ENCODE assay signal across 8 mouse cellular contexts in the genomic region with DNA sequence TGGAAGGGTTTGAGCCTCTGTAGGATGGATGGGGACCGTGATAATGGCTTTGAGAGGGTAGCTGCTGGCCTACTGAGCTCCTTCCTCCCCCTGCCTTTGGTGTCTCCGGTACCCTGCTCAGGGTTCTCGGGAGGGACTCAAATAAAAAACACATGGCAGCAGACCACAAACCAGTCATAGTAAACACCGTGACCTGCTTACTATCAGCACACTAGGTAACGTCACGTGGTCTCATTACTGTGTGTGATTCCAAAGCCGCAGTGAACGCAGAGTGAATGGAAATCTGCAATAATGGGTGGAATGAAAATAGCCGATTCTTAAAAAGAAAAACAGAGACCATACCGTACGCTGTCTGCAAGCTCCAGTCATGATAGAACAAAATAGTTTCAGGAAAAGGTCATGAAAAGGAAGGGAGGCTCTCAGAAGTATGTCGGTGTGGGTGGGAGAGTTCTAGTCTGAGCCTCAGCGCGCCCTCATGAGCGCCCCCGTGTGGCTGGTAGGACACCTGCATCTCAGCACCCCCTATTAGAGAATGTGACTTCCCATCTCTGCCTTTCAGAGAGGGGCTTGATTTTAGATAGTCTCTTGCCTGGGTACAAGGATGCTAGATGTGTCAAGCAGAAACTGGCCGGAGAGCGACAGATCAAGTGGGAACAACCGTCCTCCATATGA.
DNase-seq lines count a peak whose midpoint lies in the region; ATAC-seq and TF ChIP-seq lines count a peak whose summit lies in the region.

No protein-coding gene starts in this region.

- 47% methylated on average over 19 of the region's 19 CpGs for WGBS in neural tube, embryonic 15.5 days
- 47% methylated on average over 19 of the region's 19 CpGs for WGBS in forebrain, embryonic 12.5 days
- WGBS in hindbrain, embryonic 15.5 days: 47% methylated on average over 19 of the region's 19 CpGs
- 30% methylated on average over 19 of the region's 19 CpGs for WGBS in limb, embryonic 12.5 days
- WGBS in midbrain, embryonic 15.5 days: 44% methylated on average over 19 of the region's 19 CpGs
- 42% methylated on average over 19 of the region's 19 CpGs for WGBS in stomach, postnatal 0 days

- TF ChIP-seq POLR2A in brain, embryonic 14.5 days (IDR thresholded peaks at IDR 0.05; ENCODE audit: borderline replicate concordance, extremely low read depth, insufficient read depth, insufficient read length, poor library complexity, severe bottlenecking): no peak

- H3K27ac ChIP-seq in neural tube, embryonic 15.5 days (replicated peaks): no peak overlapping the region
- no peak overlapping the region for H3K27ac ChIP-seq in forebrain, embryonic 12.5 days
- H3K27ac ChIP-seq in hindbrain, embryonic 15.5 days (replicated peaks): no peak overlapping the region
- H3K27ac ChIP-seq in limb, embryonic 12.5 days: peak overlapping the region; percentile 41; the same call in 1 of the 2 replicates
- no peak overlapping the region; the same call in 1 of the 2 replicates for H3K27ac ChIP-seq in midbrain, embryonic 15.5 days
- peak overlapping the region; percentile 4; the same call in 1 of the 2 replicates for H3K27ac ChIP-seq in stomach, postnatal 0 days (replicated peaks)

- peak; percentile 72 for DNase-seq in neural tube, embryonic 10.5 days (ENCODE audit: extremely low spot score, low spot score)
- peak; percentile 77 for DNase-seq in brain, embryonic 14.5 days (ENCODE audit: low read depth)
- peak; percentile 75 for DNase-seq in stomach, postnatal 0 days (ENCODE audit: low spot score)

- no peak for TF ChIP-seq EP300 in stomach, postnatal 0 days (optimal IDR thresholded peaks at IDR 0.05)

- H3K9me3 ChIP-seq in neural tube, embryonic 15.5 days (replicated peaks): no peaks in the 10 kb centered on the region
- H3K9me3 ChIP-seq in forebrain, embryonic 12.5 days: no peaks in the 10 kb centered on the region
- H3K9me3 ChIP-seq in hindbrain, embryonic 15.5 days: no peaks in the 10 kb centered on the region
- no peaks in the 10 kb centered on the region for H3K9me3 ChIP-seq in limb, embryonic 12.5 days
- H3K9me3 ChIP-seq in midbrain, embryonic 15.5 days: no peaks in the 10 kb centered on the region
- no peaks in the 10 kb centered on the region for H3K9me3 ChIP-seq in stomach, postnatal 0 days (ENCODE audit: control insufficient read depth, low read length)

- TF ChIP-seq CTCF in brain, embryonic 14.5 days (IDR thresholded peaks at IDR 0.05; ENCODE audit: borderline replicate concordance, extremely low read depth, insufficient read depth, insufficient read length): peak; percentile 99
- TF ChIP-seq CTCF in stomach, postnatal 0 days (IDR thresholded peaks at IDR 0.05; ENCODE audit: low read depth): peak; percentile 97

- H3K4me1 ChIP-seq in neural tube, embryonic 15.5 days: peaks cover 5% of the 10 kb centered on the region; the same call in 1 of the 2 replicates
- H3K4me1 ChIP-seq in forebrain, embryonic 12.5 days: peaks cover 4% of the 10 kb centered on the region; the same call in 1 of the 2 replicates
- H3K4me1 ChIP-seq in hindbrain, embryonic 15.5 days (replicated peaks): peaks cover 5% of the 10 kb centered on the region
- H3K4me1 ChIP-seq in limb, embryonic 12.5 days (replicated peaks): peaks cover 11% of the 10 kb centered on the region
- H3K4me1 ChIP-seq in midbrain, embryonic 15.5 days: peaks cover 3% of the 10 kb centered on the region; the same call in 1 of the 2 replicates
- no peaks in the 10 kb centered on the region for H3K4me1 ChIP-seq in stomach, postnatal 0 days (replicated peaks; ENCODE audit: control insufficient read depth, insufficient read depth)

- ATAC-seq in neural tube, embryonic 15.5 days (ENCODE audit: low FRiP score): no peak; the same call in 1 of the 2 replicates
- peak; percentile 73 for ATAC-seq in forebrain, embryonic 12.5 days (ENCODE audit: low FRiP score)
- ATAC-seq in hindbrain, embryonic 15.5 days (ENCODE audit: low FRiP score, low read depth): peak; percentile 65
- ATAC-seq in limb, embryonic 12.5 days (ENCODE audit: insufficient number of reproducible peaks, insufficient read depth, low FRiP score, low TSS enrichment, low read depth): no peak
- peak; percentile 45; the same call in 1 of the 2 replicates for ATAC-seq in midbrain, embryonic 15.5 days (replicated peaks)
- peak; percentile 38; the same call in 1 of the 2 replicates for ATAC-seq in stomach, postnatal 0 days (ENCODE audit: low FRiP score, low TSS enrichment)

- no peaks in the 10 kb centered on the region; the same call in 1 of the 2 replicates for H3K27me3 ChIP-seq in neural tube, embryonic 15.5 days (replicated peaks)
- H3K27me3 ChIP-seq in forebrain, embryonic 12.5 days: 0 out of 2 replicates have a peak, but pooled peaks cover 3% of the 10 kb centered on the region
- no peaks in the 10 kb centered on the region for H3K27me3 ChIP-seq in hindbrain, embryonic 15.5 days
- H3K27me3 ChIP-seq in limb, embryonic 12.5 days: no peaks in the 10 kb centered on the region
- H3K27me3 ChIP-seq in midbrain, embryonic 15.5 days (replicated peaks): no peaks in the 10 kb centered on the region
- H3K27me3 ChIP-seq in stomach, postnatal 0 days (ENCODE audit: control insufficient read depth, insufficient read depth, low read length): no peaks in the 10 kb centered on the region

- H3K9ac ChIP-seq in neural tube, embryonic 15.5 days (replicated peaks): no peak overlapping the region
- H3K9ac ChIP-seq in forebrain, embryonic 12.5 days: no peak overlapping the region
- H3K9ac ChIP-seq in hindbrain, embryonic 15.5 days: no peak overlapping the region
- H3K9ac ChIP-seq in limb, embryonic 12.5 days (replicated peaks): no peak overlapping the region
- H3K9ac ChIP-seq in midbrain, embryonic 15.5 days: no peak overlapping the region
- no peak overlapping the region for H3K9ac ChIP-seq in stomach, postnatal 0 days (ENCODE audit: low read length)

- peaks cover 36% of the 10 kb centered on the region for H3K36me3 ChIP-seq in neural tube, embryonic 15.5 days
- peaks cover 32% of the 10 kb centered on the region for H3K36me3 ChIP-seq in forebrain, embryonic 12.5 days (replicated peaks)
- H3K36me3 ChIP-seq in hindbrain, embryonic 15.5 days: peaks cover 12% of the 10 kb centered on the region
- H3K36me3 ChIP-seq in limb, embryonic 12.5 days: peaks cover 33% of the 10 kb centered on the region
- peaks cover 19% of the 10 kb centered on the region; the same call in 1 of the 2 replicates for H3K36me3 ChIP-seq in midbrain, embryonic 15.5 days (replicated peaks)
- peaks cover 11% of the 10 kb centered on the region for H3K36me3 ChIP-seq in stomach, postnatal 0 days (ENCODE audit: control insufficient read depth, insufficient read depth, low read length)

- no peak overlapping the region for H3K4me2 ChIP-seq in neural tube, embryonic 15.5 days
- no peak overlapping the region for H3K4me2 ChIP-seq in forebrain, embryonic 12.5 days
- no peak overlapping the region for H3K4me2 ChIP-seq in hindbrain, embryonic 15.5 days
- H3K4me2 ChIP-seq in limb, embryonic 12.5 days: peak overlapping the region; percentile 26; the same call in 1 of the 2 replicates
- H3K4me2 ChIP-seq in midbrain, embryonic 15.5 days: no peak overlapping the region
- H3K4me2 ChIP-seq in stomach, postnatal 0 days (replicated peaks; ENCODE audit: low read depth): 0 out of 2 replicates have a peak overlapping the region, but pooled peaks have one; percentile 8

- no peak overlapping the region for H3K4me3 ChIP-seq in neural tube, embryonic 15.5 days (replicated peaks)
- H3K4me3 ChIP-seq in forebrain, embryonic 12.5 days (replicated peaks): no peak overlapping the region
- H3K4me3 ChIP-seq in hindbrain, embryonic 15.5 days: no peak overlapping the region
- no peak overlapping the region for H3K4me3 ChIP-seq in limb, embryonic 12.5 days (replicated peaks)
- H3K4me3 ChIP-seq in midbrain, embryonic 15.5 days: no peak overlapping the region
- no peak overlapping the region for H3K4me3 ChIP-seq in stomach, postnatal 0 days (ENCODE audit: low read depth, low read length)

Comparison
In these comparisons a context has a peak if more than half of its experiments do, and no peak if none do; other contexts are left out.
1. ATAC-seq: peak in forebrain, embryonic 12.5 days (single experiment), hindbrain, embryonic 15.5 days (single experiment), midbrain, embryonic 15.5 days (single experiment) and stomach, postnatal 0 days (single experiment); none in neural tube, embryonic 15.5 days (single experiment) and limb, embryonic 12.5 days (single experiment).
2. H3K27ac ChIP-seq: peak in limb, embryonic 12.5 days (single experiment) and stomach, postnatal 0 days (single experiment); none in neural tube, embryonic 15.5 days (single experiment), forebrain, embryonic 12.5 days (single experiment), hindbrain, embryonic 15.5 days (single experiment) and midbrain, embryonic 15.5 days (single experiment).
3. H3K4me2 ChIP-seq: peak in limb, embryonic 12.5 days (single experiment) and stomach, postnatal 0 days (single experiment); none in neural tube, embryonic 15.5 days (single experiment), forebrain, embryonic 12.5 days (single experiment), hindbrain, embryonic 15.5 days (single experiment) and midbrain, embryonic 15.5 days (single experiment).
4. Peak in every context shown above with its lines, with median percentiles within 50 percentile points of each other: DNase-seq.